ENCODE assay signal across 8 mouse cellular contexts in genomic region chr13:14670342-14670741, GRCm38 (mm10). TPM values are rescaled to one million over a fixed set of nuclear protein-coding genes. Genes with fewer than 3 reads are reported as not detected.
DNase-seq lines count a peak whose midpoint lies in the region; ATAC-seq lines count a peak whose summit lies in the region.

No protein-coding gene starts in this region.

- no peak overlapping the region for H3K27ac ChIP-seq in kidney, embryonic 15.5 days
- H3K27ac ChIP-seq in embryonic facial prominence, embryonic 14.5 days (replicated peaks; ENCODE audit: low read depth, low read length) = no peak overlapping the region

- no peak overlapping the region for H3K4me2 ChIP-seq in kidney, embryonic 15.5 days
- H3K4me2 ChIP-seq in embryonic facial prominence, embryonic 14.5 days (ENCODE audit: low read depth, low read length) = no peak overlapping the region

- H3K9ac ChIP-seq in kidney, embryonic 15.5 days = no peak overlapping the region
- no peak overlapping the region for H3K9ac ChIP-seq in embryonic facial prominence, embryonic 14.5 days (ENCODE audit: low read depth, low read length)

- WGBS in kidney, embryonic 15.5 days = 22% methylated on average over 2 of the region's 2 CpGs
- WGBS in embryonic facial prominence, embryonic 14.5 days = 18% methylated on average over 2 of the region's 2 CpGs

- no peak overlapping the region for H3K4me3 ChIP-seq in kidney, embryonic 15.5 days (replicated peaks)
- H3K4me3 ChIP-seq in embryonic facial prominence, embryonic 14.5 days (ENCODE audit: low read depth, low read length) = no peak overlapping the region

- no peaks in the 10 kb centered on the region for H3K36me3 ChIP-seq in kidney, embryonic 15.5 days
- H3K36me3 ChIP-seq in embryonic facial prominence, embryonic 14.5 days (ENCODE audit: control insufficient read depth, insufficient read depth, low read length) = no peaks in the 10 kb centered on the region

- H3K9me3 ChIP-seq in kidney, embryonic 15.5 days (replicated peaks) = no peaks in the 10 kb centered on the region
- H3K9me3 ChIP-seq in embryonic facial prominence, embryonic 14.5 days (ENCODE audit: control insufficient read depth, low read length) = no peaks in the 10 kb centered on the region

- intact Hi-C loops in left cerebral cortex, postnatal 25 days (cut with DNase I) = loop anchor here (1.0 to 2.0 kb wide), 3 partner anchors 1046 to 1093 kb away; no protein-coding TSS in a partner anchor

- H3K4me1 ChIP-seq in kidney, embryonic 15.5 days = no peaks in the 10 kb centered on the region
- H3K4me1 ChIP-seq in embryonic facial prominence, embryonic 14.5 days (ENCODE audit: control insufficient read depth, insufficient read depth, low read length) = no peaks in the 10 kb centered on the region

- peak; percentile 7 for DNase-seq in kidney, adult 9 months
- peak; percentile 72 for DNase-seq in NIH3T3 (ENCODE audit: low read depth)
- DNase-seq in embryonic facial prominence, embryonic 14.5 days (ENCODE audit: low spot score) = peak; percentile 80
- DNase-seq in left cerebral cortex, postnatal 25 days (ENCODE audit: low spot score in 2 of 2) = peak; percentile 56 to 66
- no peak for DNase-seq in thymus, postnatal 10 days (ENCODE audit: low spot score in 2 of 2)
- DNase-seq in spleen, postnatal 36 days (ENCODE audit: low spot score in 2 of 2) = no peak
- no peak for DNase-seq in cerebellum, adult 11 months

- no peaks in the 10 kb centered on the region for H3K27me3 ChIP-seq in kidney, embryonic 15.5 days
- H3K27me3 ChIP-seq in embryonic facial prominence, embryonic 14.5 days (replicated peaks; ENCODE audit: control insufficient read depth, insufficient read depth, low read length) = no peaks in the 10 kb centered on the region

- no peak for ATAC-seq in kidney, embryonic 15.5 days (replicated peaks; ENCODE audit: low FRiP score)
- ATAC-seq in embryonic facial prominence, embryonic 14.5 days (ENCODE audit: low read depth) = no peak

RNA-seq across cellular contexts. Expression of gene AW209491, which starts 40.4 kb away (rescaled TPM):
- 26.7 and 27.8 TPM in 2 replicates for polyA plus RNA-seq in kidney, embryonic 15.5 days (2015; fragmentation: Nextera tagmentation; extraction: Ambion mirVana)
- 23.4 and 24.4 TPM in 2 replicates for polyA plus RNA-seq in embryonic facial prominence, embryonic 14.5 days (2014; fragmentation: Nextera tagmentation; extraction: Ambion mirVana)
- total RNA-seq in left cerebral cortex, postnatal 25 days (2021) = 10 to 100 TPM; 25.3 to 27.9 TPM

RNA-seq across cellular contexts. Expression of gene Psma2, which starts 57.3 kb away (rescaled TPM):
- polyA plus RNA-seq in kidney, embryonic 15.5 days (2015; fragmentation: Nextera tagmentation; extraction: Ambion mirVana) = 184 and 199 TPM in 2 replicates
- 179 and 187 TPM in 2 replicates for polyA plus RNA-seq in embryonic facial prominence, embryonic 14.5 days (2014; fragmentation: Nextera tagmentation; extraction: Ambion mirVana)
- total RNA-seq in left cerebral cortex, postnatal 25 days (2021) = 10 to 100 TPM; 58.1 to 60.3 TPM

RNA-seq across cellular contexts. Expression of gene Mrpl32, which starts 57.4 kb away (rescaled TPM):
- polyA plus RNA-seq in kidney, embryonic 15.5 days (2015; fragmentation: Nextera tagmentation; extraction: Ambion mirVana) = 110 and 127 TPM in 2 replicates
- 102 and 119 TPM in 2 replicates for polyA plus RNA-seq in embryonic facial prominence, embryonic 14.5 days (2014; fragmentation: Nextera tagmentation; extraction: Ambion mirVana)
- 10 to 100 TPM; 28.7 to 31.4 TPM for total RNA-seq in left cerebral cortex, postnatal 25 days (2021)

Comparison
In these comparisons a context has a peak if more than half of its experiments do, and no peak if none do; other contexts are left out.
1. DNase-seq: peak in kidney, adult 9 months (single experiment), NIH3T3 (single experiment), embryonic facial prominence, embryonic 14.5 days (single experiment) and left cerebral cortex, postnatal 25 days (2 of 2); none in thymus, postnatal 10 days (0 of 2), spleen, postnatal 36 days (0 of 2) and cerebellum, adult 11 months (single experiment).